Mouse (Mus musculus): ENCODE measurements around the gene Gm4791.

Gm4791 gene

GRCm38 (mm10) chr9:46998338-46998791, at the start of gene Gm4791:
TSS of gene Gm4791 (plus strand) at chr9:46998741.
- in situ Hi-C loops (cut with MboI, MseI) = loop anchor here in 1 of 2 experiments (25.0 kb wide), 1 partner anchor 1636 kb away; the partner anchor contains the start of gene Fxyd6

- in situ Hi-C loops (cut with MboI, MseI) = no loop called here
Observed at GRCm38 (mm10) chr9:46956286-46956685, 42.3 kb upstream of the Gm4791 start.

GRCm38 (mm10) chr9:46957420-46957950, 41.1 kb upstream of the Gm4791 start:
- in situ Hi-C loops (cut with MboI, MseI) = no loop called here

- in situ Hi-C loops (cut with MboI, MseI) = no loop called here
Observed at GRCm38 (mm10) chr9:46966028-46966427, 32.5 kb upstream of the Gm4791 start.

GRCm38 (mm10) chr9:46968970-46969369, 29.6 kb upstream of the Gm4791 start:
- in situ Hi-C loops (cut with MboI, MseI) = no loop called here

GRCm38 (mm10) chr9:46969406-46969805, 29.1 kb upstream of the Gm4791 start:
- in situ Hi-C loops (cut with MboI, MseI) = no loop called here

- in situ Hi-C loops (cut with MboI, MseI) = loop anchor here in 1 of 2 experiments (25.0 kb wide), 1 partner anchor 1617 kb away; the partner anchor contains the start of gene Fxyd6
Observed at GRCm38 (mm10) chr9:46978806-46979205, 19.7 kb upstream of the Gm4791 start.

- in situ Hi-C loops (cut with MboI, MseI) = loop anchor here in 1 of 2 experiments (25.0 kb wide), 1 partner anchor 1618 kb away; the partner anchor contains the start of gene Fxyd6
Observed at GRCm38 (mm10) chr9:46980111-46980510, 18.4 kb upstream of the Gm4791 start.

- in situ Hi-C loops (cut with MboI, MseI) = loop anchor here in 1 of 2 experiments (25.0 kb wide), 1 partner anchor 1621 kb away; the partner anchor contains the start of gene Fxyd6
Observed at GRCm38 (mm10) chr9:46983471-46983870, 15.1 kb upstream of the Gm4791 start.

GRCm38 (mm10) chr9:47041569-47041968, 43.0 kb downstream of the Gm4791 start:
- in situ Hi-C loops (cut with MboI, MseI) = no loop called here
